Mouse (Mus musculus): ENCODE results near the gene Gys2. TPM values are rescaled to one million over a fixed set of nuclear protein-coding genes. Genes with fewer than 3 reads are reported as not detected.
"Not testable (repeated sequence)": the region's sequence is repeated elsewhere in the genome, so short reads cannot be mapped to it uniquely, and the experiment has no call there.

Gys2 gene
- under 1 TPM; 0.12 to 0.28 TPM for total RNA-seq (2021)
- long read RNA-seq, result 0 reads

- DNase-seq (ENCODE audit: low spot score in 2 of 2), result no peak
These were observed at the start of gene Gys2 for GRCm38 (mm10) chr6:142472801-142473203. TSS of gene Gys2 (minus strand) at chr6:142473109.

GRCm38 (mm10) chr6:142521591-142522110 lies 48.7 kb upstream of the Gys2 start:
- DNase-seq (ENCODE audit: low spot score in 2 of 2), result no peak

GRCm38 (mm10) chr6:142519110-142519509 lies 46.2 kb upstream of the Gys2 start:
- peak in 1 of 2 experiments; percentile 24 for DNase-seq (ENCODE audit: low spot score in 2 of 2)

GRCm38 (mm10) chr6:142515379-142515778 lies 42.5 kb upstream of the Gys2 start:
- not testable (repeated sequence) for DNase-seq (ENCODE audit: low spot score in 2 of 2)

- DNase-seq (ENCODE audit: low spot score in 2 of 2), result peak; percentile 62 to 82
These were observed 42.0 kb upstream of the Gys2 start for GRCm38 (mm10) chr6:142514912-142515311.

- DNase-seq (ENCODE audit: low spot score in 2 of 2), result no peak
These were observed 40.0 kb upstream of the Gys2 start for GRCm38 (mm10) chr6:142512902-142513301.

GRCm38 (mm10) chr6:142511516-142512135 lies 38.7 kb upstream of the Gys2 start:
- DNase-seq (ENCODE audit: low spot score in 2 of 2), result no peak

- no peak for DNase-seq (ENCODE audit: low spot score in 2 of 2)
These were observed 35.8 kb upstream of the Gys2 start for GRCm38 (mm10) chr6:142508663-142509062.

GRCm38 (mm10) chr6:142507785-142508162 lies 34.9 kb upstream of the Gys2 start, which contains the start of gene Ldhb:
TSS of gene Ldhb (minus strand) at chr6:142507957.
- peak; percentile 89 to 95 for DNase-seq (ENCODE audit: low spot score in 2 of 2)

- DNase-seq (ENCODE audit: low spot score in 2 of 2), result peak in 1 of 2 experiments; percentile 13
These were observed 34.3 kb upstream of the Gys2 start for GRCm38 (mm10) chr6:142507033-142507784.

GRCm38 (mm10) chr6:142506338-142507032 lies 33.6 kb upstream of the Gys2 start:
- peak in 1 of 2 experiments; percentile 30 for DNase-seq (ENCODE audit: low spot score in 2 of 2)

- no peak for DNase-seq (ENCODE audit: low spot score in 2 of 2)
These were observed 30.7 kb upstream of the Gys2 start for GRCm38 (mm10) chr6:142503601-142504000.

GRCm38 (mm10) chr6:142502519-142503125 lies 29.7 kb upstream of the Gys2 start:
- no peak for DNase-seq (ENCODE audit: low spot score in 2 of 2)

GRCm38 (mm10) chr6:142490114-142490513 lies 17.2 kb upstream of the Gys2 start:
- not testable (repeated sequence) for DNase-seq (ENCODE audit: low spot score in 2 of 2)

GRCm38 (mm10) chr6:142487638-142488037 lies 14.7 kb upstream of the Gys2 start:
- no peak for DNase-seq (ENCODE audit: low spot score in 2 of 2)

GRCm38 (mm10) chr6:142485478-142486123 lies 12.7 kb upstream of the Gys2 start:
- DNase-seq (ENCODE audit: low spot score in 2 of 2), result no peak

- no peak for DNase-seq (ENCODE audit: low spot score in 2 of 2)
These were observed 4.3 kb upstream of the Gys2 start for GRCm38 (mm10) chr6:142477239-142477638.

- DNase-seq (ENCODE audit: low spot score in 2 of 2), result no peak
These were observed 1.8 kb downstream of the Gys2 start for GRCm38 (mm10) chr6:142471141-142471540.

GRCm38 (mm10) chr6:142469602-142470001 lies 3.3 kb downstream of the Gys2 start:
- DNase-seq (ENCODE audit: low spot score in 2 of 2), result peak in 1 of 2 experiments; percentile 23

GRCm38 (mm10) chr6:142462194-142462593 lies 10.7 kb downstream of the Gys2 start:
- no peak for DNase-seq (ENCODE audit: low spot score in 2 of 2)
